Mouse (Mus musculus) hindbrain, embryonic 14.5 days (tissue): Measurements from ENCODE around the gene Sarm1. TPM values are rescaled to one million over a fixed set of nuclear protein-coding genes. Genes with fewer than 3 reads are reported as not detected.

Source experiments
- ATAC-seq: fragments of 200-750 bp; cut with Nextera tagmentation; 2 replicates; pipeline ENCODE4 v1.8.0; 2017; ENCODE audit warnings: moderate number of reproducible peaks, mild to moderate bottlenecking, moderate TSS enrichment, moderate library complexity; ENCODE audit not compliant: low FRiP score
- DNase-seq: peaks from one replicate; pipeline ENCODE4 v3.0.0-alpha.2; 2015; ENCODE audit warnings: low spot score
- H3K27ac ChIP-seq: fragments of 300-500 bp; sonication (generic); 2 replicates; pipeline ENCODE4 v1.5.1; 2014; ENCODE audit warnings: mild to moderate bottlenecking, moderate library complexity
- H3K27me3 ChIP-seq: fragments of 300-500 bp; sonication (generic); 2 replicates; pipeline ENCODE4 v1.6.1; 2014; ENCODE audit warnings: mild to moderate bottlenecking, low read length, mixed read lengths; ENCODE audit not compliant: control insufficient read depth, insufficient read depth
- H3K36me3 ChIP-seq: fragments of 300-500 bp; sonication (generic); replicated peaks from 2 replicates; pipeline ENCODE4 v1.6.1; 2014; ENCODE audit not compliant: control insufficient read depth, insufficient read depth
- H3K4me1 ChIP-seq: fragments of 300-500 bp; sonication (generic); replicated peaks from 2 replicates; pipeline ENCODE4 v1.6.1; 2014; ENCODE audit warnings: antibody characterized with exemption, low read length, mixed read lengths; ENCODE audit not compliant: control insufficient read depth, insufficient read depth
- H3K4me2 ChIP-seq: fragments of 300-500 bp; sonication (generic); replicated peaks from 2 replicates; pipeline ENCODE4 v1.6.1; 2014; ENCODE audit warnings: mild to moderate bottlenecking, moderate library complexity
- H3K4me3 ChIP-seq: fragments of 300-500 bp; sonication (generic); replicated peaks from 2 replicates; pipeline ENCODE4 v1.5.1; 2014; ENCODE audit warnings: mild to moderate bottlenecking, low read length
- H3K9ac ChIP-seq: fragments of 300-500 bp; sonication (generic); 2 replicates; pipeline ENCODE4 v1.6.1; 2014
- H3K9me3 ChIP-seq: fragments of 300-500 bp; sonication (generic); 2 replicates; pipeline ENCODE4 v1.6.1; 2016; ENCODE audit warnings: low read length; ENCODE audit not compliant: control insufficient read depth
- WGBS: fragments of 180-500 bp; shearing (Covaris S2); extraction: QIAGEN DNeasy Blood & Tissue Kit; methylation state at CpG from one replicate; pipeline ENCODE4 v1.1.7; 2014; 5-methylcytosine and 5-hydroxymethylcytosine counted together
- polyA plus RNA-seq: library from polyadenylated mRNA; unstranded; fragments of >200 nt; fragmentation: Nextera tagmentation; extraction: Ambion mirVana; gene quantifications from 2 replicates; pipeline ENCODE4 v1.2.1, GENCODE M21; 2014

The Sarm1 gene
- polyA plus RNA-seq, 1 experiment from 2014 or later: 55.1 TPM

- H3K4me3 ChIP-seq: no peak overlapping the region
- H3K4me2 ChIP-seq: no peak overlapping the region
- no peaks in the 10 kb centered on the region for H3K27me3 ChIP-seq
- H3K9ac ChIP-seq: no peak overlapping the region
- H3K4me1 ChIP-seq: peaks cover 12% of the 10 kb centered on the region
- ATAC-seq (no peak), DNase-seq (no peak)
- peaks cover 5% of the 10 kb centered on the region; the same call in 1 of the 2 replicates for H3K36me3 ChIP-seq
- 60% methylated on average over 3 of the region's 3 CpGs for WGBS
- H3K27ac ChIP-seq: no peak overlapping the region
- H3K9me3 ChIP-seq: no peaks in the 10 kb centered on the region
These were observed 29.6 kb downstream of the Sarm1 start for GRCm38 (mm10) chr11:78467932-78468331.

GRCm38 (mm10) chr11:78467515-78467914 is 30.0 kb downstream of the Sarm1 start:
- Histone ChIP-seq H3K9ac (no peak overlapping the region), H3K27ac (no peak overlapping the region), H3K4me1 (peaks cover 12% of the 10 kb centered on the region), H3K4me3 (no peak overlapping the region), H3K9me3 (no peaks in the 10 kb centered on the region), H3K27me3 (no peaks in the 10 kb centered on the region), H3K4me2 (no peak overlapping the region), H3K36me3 (peaks cover 5% of the 10 kb centered on the region; the same call in 1 of the 2 replicates)
- 91% methylated on average over 7 of the region's 7 CpGs for WGBS
- no peak for ATAC-seq
- no peak for DNase-seq

- peaks cover 5% of the 10 kb centered on the region; the same call in 1 of the 2 replicates for H3K36me3 ChIP-seq
These were observed 31.2 kb downstream of the Sarm1 start for GRCm38 (mm10) chr11:78466242-78466912.

GRCm38 (mm10) chr11:78465568-78466180 is 31.9 kb downstream of the Sarm1 start, which contains the start of gene Slc46a1:
Gene Slc46a1 (plus strand): TSS chr11:78465697.
- H3K4me2 ChIP-seq: peak within 1 kb of the TSS; percentile 71
- H3K4me3 ChIP-seq: peak within 1 kb of the TSS; percentile 57
- peak; percentile 92 for ATAC-seq
- peak within 1 kb of the TSS; percentile 89 for H3K27ac ChIP-seq
- no peaks in the 10 kb centered on the region for H3K9me3 ChIP-seq
- H3K27me3 ChIP-seq: no peaks in the 10 kb centered on the region
- peak; percentile 80 for DNase-seq
- peak within 1 kb of the TSS; percentile 75 for H3K9ac ChIP-seq
- peaks cover 12% of the 10 kb centered on the region for H3K4me1 ChIP-seq
- WGBS: under 1% methylated on average over 41 of the region's 41 CpGs
- H3K36me3 ChIP-seq: no peaks in the 10 kb centered on the region; the same call in 1 of the 2 replicates

More at GRCm38 (mm10) chr11:78466242-78466912, 31.2 kb downstream of the Sarm1 start:
- Histone ChIP-seq H3K27ac (peak overlapping the region; percentile 89; the same call in 1 of the 2 replicates), H3K9ac (peak overlapping the region; percentile 75), H3K27me3 (no peaks in the 10 kb centered on the region), H3K9me3 (no peaks in the 10 kb centered on the region), H3K4me1 (peaks cover 12% of the 10 kb centered on the region), H3K4me2 (peak overlapping the region; percentile 71), H3K4me3 (peak overlapping the region; percentile 57)
- 46% methylated on average over 23 of the region's 23 CpGs for whole genome bisulfite sequencing
- DNase-seq: no peak
- peak; percentile 10; the same call in 1 of the 2 replicates for ATAC-seq

GRCm38 (mm10) chr11:78465116-78465515 is 32.4 kb downstream of the Sarm1 start:
- Histone ChIP-seq H3K9me3 (no peaks in the 10 kb centered on the region), H3K36me3 (no peaks in the 10 kb centered on the region; the same call in 1 of the 2 replicates), H3K4me1 (peaks cover 12% of the 10 kb centered on the region), H3K4me3 (peak overlapping the region; percentile 57), H3K4me2 (peak overlapping the region; percentile 71), H3K9ac (peak overlapping the region; percentile 75; the same call in 1 of the 2 replicates), H3K27ac (peak overlapping the region; percentile 89; the same call in 1 of the 2 replicates), H3K27me3 (no peaks in the 10 kb centered on the region)
- DNase-seq (no peak), ATAC-seq (no peak)
- 28% methylated on average over 9 of the region's 9 CpGs for WGBS

- DNase-seq (no peak), ATAC-seq (no peak)
- Histone ChIP-seq H3K4me2 (no peak overlapping the region), H3K4me3 (no peak overlapping the region), H3K9ac (no peak overlapping the region), H3K36me3 (no peaks in the 10 kb centered on the region), H3K27me3 (no peaks in the 10 kb centered on the region), H3K4me1 (peaks cover 12% of the 10 kb centered on the region), H3K27ac (no peak overlapping the region), H3K9me3 (no peaks in the 10 kb centered on the region)
- 80% methylated on average over 13 of the region's 13 CpGs for WGBS
These were observed 34.1 kb downstream of the Sarm1 start for GRCm38 (mm10) chr11:78463286-78464036.

GRCm38 (mm10) chr11:78462669-78463068 is 34.9 kb downstream of the Sarm1 start:
- Histone ChIP-seq H3K4me3 (no peak overlapping the region), H3K4me1 (peaks cover 12% of the 10 kb centered on the region), H3K9me3 (no peaks in the 10 kb centered on the region), H3K9ac (no peak overlapping the region), H3K4me2 (no peak overlapping the region), H3K36me3 (no peaks in the 10 kb centered on the region), H3K27me3 (no peaks in the 10 kb centered on the region), H3K27ac (no peak overlapping the region)
- WGBS: 88% methylated on average over 5 of the region's 5 CpGs
- DNase-seq (no peak), ATAC-seq (no peak)

- Histone ChIP-seq H3K4me2 (no peak overlapping the region), H3K36me3 (no peaks in the 10 kb centered on the region), H3K27ac (no peak overlapping the region), H3K9ac (no peak overlapping the region), H3K9me3 (no peaks in the 10 kb centered on the region), H3K4me3 (no peak overlapping the region), H3K27me3 (no peaks in the 10 kb centered on the region), H3K4me1 (peaks cover 12% of the 10 kb centered on the region)
- ATAC-seq (no peak), DNase-seq (no peak)
- WGBS: 69% methylated on average over 1 of the region's 1 CpGs
These were observed 35.7 kb downstream of the Sarm1 start for GRCm38 (mm10) chr11:78461894-78462293.

GRCm38 (mm10) chr11:78458740-78459139 is 38.8 kb downstream of the Sarm1 start:
- H3K4me2 ChIP-seq: no peak overlapping the region

More at GRCm38 (mm10) chr11:78458740-78459139, 38.8 kb downstream of the Sarm1 start:
- Histone ChIP-seq H3K27ac (no peak overlapping the region), H3K4me1 (no peaks in the 10 kb centered on the region), H3K9ac (no peak overlapping the region), H3K9me3 (no peaks in the 10 kb centered on the region), H3K36me3 (no peaks in the 10 kb centered on the region), H3K4me3 (no peak overlapping the region), H3K27me3 (no peaks in the 10 kb centered on the region)
- 84% methylated on average over 17 of the region's 17 CpGs for WGBS
- ATAC-seq (no peak), DNase-seq (no peak)
